Mouse (Mus musculus) kidney, postnatal 0 days (tissue): ENCODE results near the gene Brix1. TPM values are rescaled to one million over a fixed set of nuclear protein-coding genes. Genes with fewer than 3 reads are reported as not detected.

Source experiments
- ATAC-seq: fragments of 200-750 bp; cut with Nextera tagmentation; replicated peaks from 2 replicates; pipeline ENCODE4 v1.8.0; 2017; ENCODE audit warnings: low read depth, moderate number of reproducible peaks, moderate TSS enrichment, moderate library complexity; ENCODE audit not compliant: low FRiP score
- DNase-seq: peaks from one replicate; pipeline ENCODE4 v3.0.0-alpha.2; 2016; ENCODE audit warnings: low spot score
- H3K27ac ChIP-seq: fragments of 300-500 bp; sonication (generic); 2 replicates; pipeline ENCODE4 v1.5.1; 2014; ENCODE audit warnings: mild to moderate bottlenecking
- H3K27me3 ChIP-seq: fragments of 300-500 bp; sonication (generic); 2 replicates; pipeline ENCODE4 v1.6.1; 2014; ENCODE audit warnings: low read length, mixed read lengths; ENCODE audit not compliant: insufficient read depth
- H3K36me3 ChIP-seq: fragments of 300-500 bp; sonication (generic); 2 replicates; pipeline ENCODE4 v1.6.1; 2014; ENCODE audit warnings: low read length, mixed read lengths; ENCODE audit not compliant: insufficient read depth
- H3K4me1 ChIP-seq: fragments of 300-500 bp; sonication (generic); replicated peaks from 2 replicates; pipeline ENCODE4 v1.6.1; 2014; ENCODE audit warnings: antibody characterized with exemption, low read length, mixed read lengths; ENCODE audit not compliant: insufficient read depth
- H3K4me2 ChIP-seq: fragments of 300-500 bp; sonication (generic); 2 replicates; pipeline ENCODE4 v1.6.1; 2014; ENCODE audit warnings: mild to moderate bottlenecking, low read length, moderate library complexity, mixed read lengths
- H3K4me3 ChIP-seq: fragments of 300-500 bp; sonication (generic); replicated peaks from 2 replicates; pipeline ENCODE4 v1.5.1; 2014; ENCODE audit warnings: low read depth, low read length
- H3K9ac ChIP-seq: fragments of 300-500 bp; sonication (generic); 2 replicates; pipeline ENCODE4 v1.6.1; 2014; ENCODE audit warnings: low read depth, low read length
- H3K9me3 ChIP-seq: fragments of 300-500 bp; sonication (generic); replicated peaks from 2 replicates; pipeline ENCODE4 v1.6.1; 2016; ENCODE audit warnings: low read length, inconsistent platforms, mixed read lengths
- CTCF ChIP-seq: IDR thresholded peaks from 2 replicates; pipeline ENCODE4 v1.5.1; 2016; ENCODE audit warnings: antibody characterized with exemption, low read depth, mild to moderate bottlenecking, moderate library complexity
- WGBS: fragments of 180-500 bp; shearing (Covaris S2); extraction: QIAGEN DNeasy Blood & Tissue Kit; methylation state at CpG from one replicate; pipeline ENCODE4 v1.1.7; 2014; 5-methylcytosine and 5-hydroxymethylcytosine counted together
- polyA plus RNA-seq: library from polyadenylated mRNA; unstranded; fragments of >200 nt; fragmentation: Nextera tagmentation; extraction: Ambion mirVana; gene quantifications from 2 replicates; pipeline ENCODE4 v1.2.1, GENCODE M21; 2015

Brix1 gene
- polyA plus RNA-seq, 1 experiment from 2014 or later, result 146 TPM

GRCm38 (mm10) chr15:10439963-10440362 is 45.8 kb downstream of the Brix1 start:
- no peaks in the 10 kb centered on the region for H3K9me3 ChIP-seq
- H3K27ac ChIP-seq, result no peak overlapping the region
- no peak for ATAC-seq
- 0 out of 2 replicates have a peak, but pooled peaks cover 11% of the 10 kb centered on the region for H3K36me3 ChIP-seq
- no peaks in the 10 kb centered on the region for H3K4me1 ChIP-seq
- H3K9ac ChIP-seq, result no peak overlapping the region
- WGBS, result 47% methylated on average over 6 of the region's 6 CpGs
- no peaks in the 10 kb centered on the region for H3K27me3 ChIP-seq
- no peak overlapping the region for H3K4me3 ChIP-seq
- DNase-seq, result peak; percentile 41
- TF ChIP-seq CTCF, result peak; percentile 63
- H3K4me2 ChIP-seq, result no peak overlapping the region

- no peak for ATAC-seq
- no peak for DNase-seq
- 92% methylated on average over 1 of the region's 1 CpGs for WGBS
- no peaks in the 10 kb centered on the region for H3K4me1 ChIP-seq
- H3K27me3 ChIP-seq, result no peaks in the 10 kb centered on the region
- no peak for TF ChIP-seq CTCF
- 0 out of 2 replicates have a peak, but pooled peaks cover 11% of the 10 kb centered on the region for H3K36me3 ChIP-seq
- no peaks in the 10 kb centered on the region for H3K9me3 ChIP-seq
- no peak overlapping the region for H3K4me2 ChIP-seq
- H3K9ac ChIP-seq, result no peak overlapping the region
- no peak overlapping the region for H3K4me3 ChIP-seq
- H3K27ac ChIP-seq, result no peak overlapping the region
Observed at GRCm38 (mm10) chr15:10436893-10437292, 48.9 kb downstream of the Brix1 start.

- 77% methylated on average over 13 of the region's 13 CpGs for WGBS
- H3K4me3 ChIP-seq, result no peak overlapping the region
- H3K4me2 ChIP-seq, result no peak overlapping the region
- TF ChIP-seq CTCF, result no peak
- H3K27ac ChIP-seq, result no peak overlapping the region
- no peak overlapping the region for H3K9ac ChIP-seq
- H3K4me1 ChIP-seq, result no peaks in the 10 kb centered on the region
- H3K36me3 ChIP-seq, result no peaks in the 10 kb centered on the region
- H3K9me3 ChIP-seq, result no peaks in the 10 kb centered on the region
- ATAC-seq, result no peak
- DNase-seq, result no peak
- no peaks in the 10 kb centered on the region for H3K27me3 ChIP-seq
Observed at GRCm38 (mm10) chr15:10426545-10427266, 59.0 kb downstream of the Brix1 start.

GRCm38 (mm10) chr15:10426124-10426523 is 59.6 kb downstream of the Brix1 start:
- 95% methylated on average over 6 of the region's 6 CpGs for WGBS
- Histone ChIP-seq H3K4me1 (no peaks in the 10 kb centered on the region; the same call in 1 of the 2 replicates), H3K4me2 (no peak overlapping the region), H3K27me3 (no peaks in the 10 kb centered on the region), H3K9ac (no peak overlapping the region), H3K36me3 (no peaks in the 10 kb centered on the region), H3K4me3 (no peak overlapping the region), H3K9me3 (no peaks in the 10 kb centered on the region), H3K27ac (no peak overlapping the region)
- TF ChIP-seq CTCF, result no peak
- ATAC-seq (no peak), DNase-seq (no peak)

Other genes with a start within 250 kb of the Brix1 start
- gene Gm21973, start 160.6 kb downstream of the Brix1 start, polyA plus RNA-seq, result not detected in 2 replicates
- gene Agxt2, start 127.4 kb downstream of the Brix1 start, polyA plus RNA-seq, result 17.8 and 19.8 TPM in 2 replicates
- 16.1 and 20.3 TPM in 2 replicates for gene Dnajc21, start 15.4 kb downstream of the Brix1 start, polyA plus RNA-seq
- gene Rad1, start 71 bp upstream of the Brix1 start, polyA plus RNA-seq, result 27.1 and 29.1 TPM in 2 replicates
- not detected in 2 replicates for gene Ttc23l, start 72.7 kb upstream of the Brix1 start, polyA plus RNA-seq
- 38.5 and 42.4 TPM in 2 replicates for gene Rai14, start 228.7 kb upstream of the Brix1 start, polyA plus RNA-seq